Mouse (Mus musculus) brain, embryonic 14.5 days (tissue): ENCODE results near the gene Ankfy1.

Experiments used
- CTCF ChIP-seq: fragments of 200-500 bp; IDR thresholded peaks from 2 replicates; pipeline ENCODE4 v1.5.1; 2012; ENCODE audit warnings: inconsistent platforms, mild to moderate bottlenecking, moderate library complexity, borderline replicate concordance; ENCODE audit not compliant: insufficient read depth, insufficient read length; ENCODE audit errors: extremely low read depth
- POLR2A ChIP-seq: fragments of 200-500 bp; IDR thresholded peaks from 2 replicates; pipeline ENCODE4 v1.6.1; 2012; ENCODE audit warnings: mild to moderate bottlenecking, inconsistent platforms, borderline replicate concordance; ENCODE audit not compliant: poor library complexity, insufficient read depth, insufficient read length, severe bottlenecking; ENCODE audit errors: extremely low read depth

GRCm38 (mm10) chr11:72760781-72761180 lies 71.0 kb downstream of the Ankfy1 start:
- TF ChIP-seq POLR2A (no peak), CTCF (no peak)
